ENCODE assay signal across 10 mouse cellular contexts in the genomic region with DNA sequence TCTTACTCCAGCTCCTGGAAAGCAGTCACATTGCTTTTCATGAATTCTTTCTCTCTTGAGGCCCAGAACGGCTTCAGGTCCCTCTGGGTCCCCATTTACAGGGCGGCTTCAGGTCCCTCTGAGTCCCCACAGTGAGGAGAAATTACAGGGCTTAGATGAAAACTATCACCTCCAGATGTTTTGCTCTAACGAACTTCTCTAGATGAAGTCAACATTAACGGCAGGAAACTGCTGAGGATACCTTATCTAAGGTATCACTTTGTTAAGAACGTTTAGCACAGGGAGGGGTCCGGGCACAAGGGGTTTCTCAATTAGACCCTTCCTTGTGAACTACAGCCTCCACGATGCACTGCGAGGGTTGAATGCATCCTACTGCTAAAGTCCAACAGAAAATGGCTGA. TPM values are rescaled to one million over a fixed set of nuclear protein-coding genes. Genes with fewer than 3 reads are reported as not detected.
DNase-seq lines count a peak whose midpoint lies in the region; ATAC-seq and TF ChIP-seq lines count a peak whose summit lies in the region.
"Had no signal": no experiment of that assay in that cellular context is flagged by ENCODE, and none has a peak within 500 bp of the region (broad histone marks: within the 10 kb centered on the region; RNA-seq: fewer than 3 reads in every experiment).

No protein-coding gene starts in this region.

- intact Hi-C loops in heart, postnatal 25 days (cut with DNase I), result no loop called here

- no peak overlapping the region for H3K9ac ChIP-seq in midbrain, embryonic 16.5 days (ENCODE audit: low read depth, low read length)
- no peak overlapping the region for H3K9ac ChIP-seq in midbrain, postnatal 0 days (replicated peaks; ENCODE audit: low read length, poor library complexity, severe bottlenecking)
- 0 out of 2 replicates have a peak overlapping the region, but pooled peaks have one; percentile 62 for H3K9ac ChIP-seq in limb, embryonic 14.5 days (ENCODE audit: low read depth, low read length, severe bottlenecking)

- no peak overlapping the region for H3K27ac ChIP-seq in midbrain, embryonic 16.5 days (ENCODE audit: low read length)
- no peak overlapping the region for H3K27ac ChIP-seq in midbrain, postnatal 0 days (ENCODE audit: low read depth, low read length)
- H3K27ac ChIP-seq in limb, embryonic 14.5 days (replicated peaks; ENCODE audit: low read depth, low read length), result no peak overlapping the region

- H3K4me1 ChIP-seq in midbrain, embryonic 16.5 days (ENCODE audit: control insufficient read depth, insufficient read depth, low read length), result peaks cover 22% of the 10 kb centered on the region
- peaks cover 13% of the 10 kb centered on the region for H3K4me1 ChIP-seq in midbrain, postnatal 0 days (ENCODE audit: insufficient read depth, low read length)
- H3K4me1 ChIP-seq in limb, embryonic 14.5 days (ENCODE audit: control insufficient read depth, insufficient read depth, low read length), result peaks cover 25% of the 10 kb centered on the region

- H3K9me3 ChIP-seq in midbrain, embryonic 16.5 days (replicated peaks; ENCODE audit: control insufficient read depth, low read length, poor library complexity, severe bottlenecking), result no peaks in the 10 kb centered on the region
- H3K9me3 ChIP-seq in midbrain, postnatal 0 days (ENCODE audit: low read length), result no peaks in the 10 kb centered on the region
- H3K9me3 ChIP-seq in limb, embryonic 14.5 days (ENCODE audit: control insufficient read depth, low read length), result no peaks in the 10 kb centered on the region

- TF ChIP-seq POLR2A in limb, embryonic 14.5 days (IDR thresholded peaks at IDR 0.05; ENCODE audit: borderline replicate concordance, extremely low read depth, insufficient read depth, insufficient read length), result no peak

- ATAC-seq in midbrain, embryonic 16.5 days, result no peak
- ATAC-seq in midbrain, postnatal 0 days (ENCODE audit: low FRiP score), result no peak
- ATAC-seq in limb, embryonic 14.5 days (ENCODE audit: low FRiP score, low read depth), result no peak
- no peak for ATAC-seq in CD4-positive, CD25-positive, alpha-beta regulatory T cell, adult 4 months

- TF ChIP-seq CTCF in midbrain, postnatal 0 days (IDR thresholded peaks at IDR 0.05), result no peak

- H3K4me2 ChIP-seq in midbrain, embryonic 16.5 days (ENCODE audit: low read length), result peak overlapping the region; percentile 70
- no peak overlapping the region for H3K4me2 ChIP-seq in midbrain, postnatal 0 days (ENCODE audit: low read depth, low read length, poor library complexity, severe bottlenecking)
- peak overlapping the region; percentile 78; the same call in 1 of the 2 replicates for H3K4me2 ChIP-seq in limb, embryonic 14.5 days (replicated peaks; ENCODE audit: low read depth, low read length, severe bottlenecking)

- DNase-seq in heart, adult 11 months, result peak; percentile 89
- no peak for DNase-seq in heart, postnatal 25 days (ENCODE audit: low spot score)
- no peak for DNase-seq in midbrain, postnatal 0 days (ENCODE audit: low spot score)
- DNase-seq in limb, embryonic 14.5 days (ENCODE audit: low spot score), result no peak
- DNase-seq in thymus, postnatal 14 days, result peak; percentile 5
- DNase-seq in ovary, postnatal 10 days (ENCODE audit: low spot score), result no peak
- DNase-seq: adrenal gland, postnatal 25 days; kidney, postnatal 4 days had no signal

- 93% methylated on average over 8 of the region's 8 CpGs for WGBS in midbrain, embryonic 16.5 days
- WGBS in midbrain, postnatal 0 days, result 92% methylated on average over 8 of the region's 8 CpGs
- WGBS in limb, embryonic 14.5 days, result 57% methylated on average over 8 of the region's 8 CpGs

- no peaks in the 10 kb centered on the region for H3K27me3 ChIP-seq in midbrain, embryonic 16.5 days (ENCODE audit: control insufficient read depth, insufficient read depth, low read depth, low read length)
- H3K27me3 ChIP-seq in midbrain, postnatal 0 days (ENCODE audit: insufficient read depth, low read length), result no peaks in the 10 kb centered on the region
- no peaks in the 10 kb centered on the region for H3K27me3 ChIP-seq in limb, embryonic 14.5 days (ENCODE audit: control insufficient read depth, insufficient read depth, low read length)

- no peak overlapping the region for H3K4me3 ChIP-seq in midbrain, embryonic 16.5 days (ENCODE audit: low read depth, low read length)
- H3K4me3 ChIP-seq in midbrain, postnatal 0 days (ENCODE audit: low read depth, low read length), result no peak overlapping the region
- H3K4me3 ChIP-seq in limb, embryonic 14.5 days (replicated peaks; ENCODE audit: low read length), result no peak overlapping the region

- H3K36me3 ChIP-seq in midbrain, embryonic 16.5 days (ENCODE audit: control insufficient read depth, insufficient read depth, low read length), result no peaks in the 10 kb centered on the region
- H3K36me3 ChIP-seq in midbrain, postnatal 0 days (ENCODE audit: insufficient read depth, low read length), result no peaks in the 10 kb centered on the region
- H3K36me3 ChIP-seq in limb, embryonic 14.5 days (ENCODE audit: control insufficient read depth, insufficient read depth, low read length), result no peaks in the 10 kb centered on the region

RNA-seq across cellular contexts. Expression of gene Primpol, which starts 1.1 kb away (rescaled TPM):
- 1 to 10 TPM; 1.9 to 2.4 TPM for total RNA-seq in heart, postnatal 25 days (2021)
- 7.1 and 8.6 TPM in 2 replicates for polyA plus RNA-seq in midbrain, embryonic 16.5 days (2015; fragmentation: Nextera tagmentation; extraction: Ambion mirVana)
- total RNA-seq in midbrain, postnatal 0 days (2014; rRNA removed), result 4.7 and 5.4 TPM in 2 replicates
- 3.9 and 4.6 TPM in 2 replicates for polyA plus RNA-seq in midbrain, postnatal 0 days (2015; fragmentation: Nextera tagmentation; extraction: Ambion mirVana)
- 10.1 and 10.3 TPM in 2 replicates for polyA plus RNA-seq in limb, embryonic 14.5 days (2012; rRNA removed)
- 13.9 and 16.8 TPM in 2 replicates for polyA plus RNA-seq in limb, embryonic 14.5 days (2014; fragmentation: Nextera tagmentation; extraction: Ambion mirVana)
- 10 to 100 TPM; 38.8 to 42.9 TPM for polyA plus RNA-seq in CD4-positive, CD25-positive, alpha-beta regulatory T cell, adult 4 months (2017; shearing (Covaris generic))

RNA-seq across cellular contexts. Expression of gene Casp3, which starts 1.2 kb away (rescaled TPM):
- total RNA-seq in heart, postnatal 25 days (2021), result 1 to 10 TPM; 4.0 to 4.4 TPM
- 275 and 285 TPM in 2 replicates for polyA plus RNA-seq in midbrain, embryonic 16.5 days (2015; fragmentation: Nextera tagmentation; extraction: Ambion mirVana)
- total RNA-seq in midbrain, postnatal 0 days (2014; rRNA removed), result 128 and 165 TPM in 2 replicates
- 211 and 223 TPM in 2 replicates for polyA plus RNA-seq in midbrain, postnatal 0 days (2015; fragmentation: Nextera tagmentation; extraction: Ambion mirVana)
- polyA plus RNA-seq in limb, embryonic 14.5 days (2012; rRNA removed), result 47.5 and 54.0 TPM in 2 replicates
- polyA plus RNA-seq in limb, embryonic 14.5 days (2014; fragmentation: Nextera tagmentation; extraction: Ambion mirVana), result 71.3 and 72.1 TPM in 2 replicates
- 10 to 100 TPM; 50.3 to 69.1 TPM for polyA plus RNA-seq in CD4-positive, CD25-positive, alpha-beta regulatory T cell, adult 4 months (2017; shearing (Covaris generic))

Comparison
In these comparisons a context has a peak if more than half of its experiments do, and no peak if none do; other contexts are left out.
1. DNase-seq: peak in heart, adult 11 months (single experiment) and thymus, postnatal 14 days (single experiment); none in heart, postnatal 25 days (single experiment), midbrain, postnatal 0 days (single experiment), limb, embryonic 14.5 days (single experiment) and ovary, postnatal 10 days (single experiment).